Mouse (Mus musculus): Measurements from ENCODE around the gene Gabrr1.

Gabrr1 gene

GRCm38 (mm10) chr4:33208881-33209841, 76.8 kb downstream of the Gabrr1 start, which contains the start of gene Srsf12:
Gene Srsf12 (plus strand): TSS chr4:33208991.
- no peak for DNase-seq (ENCODE audit: low read depth)

Data from c-Kit-positive CD71-positive TER-119-negative erythroid progenitor cells, embryonic 14.5 days (primary cell).